Mouse (Mus musculus) MEL-GATA-1-ER (cell line): ENCODE data around the gene Sugp2.
"Not testable (repeated sequence)": the region's sequence is repeated elsewhere in the genome, so short reads cannot be mapped to it uniquely, and the experiment has no call there.

Experiments
- DNase-seq: peaks from one replicate; pipeline ENCODE4 v3.0.0-alpha.2; 2012; ENCODE audit warnings: low read depth; ENCODE audit errors: extremely low read depth

The Sugp2 gene

GRCm38 (mm10) chr8:70234080-70234780 is at the start of gene Sugp2, which contains the start of gene Armc6:
TSS of gene Sugp2 (plus strand) at chr8:70234226.
TSS of gene Armc6 (minus strand) at chr8:70234466.
- peak; percentile 84 for DNase-seq

GRCm38 (mm10) chr8:70188707-70189106 is 45.3 kb upstream of the Sugp2 start:
- no peak for DNase-seq

- no peak for DNase-seq
These were observed 40.8 kb upstream of the Sugp2 start for GRCm38 (mm10) chr8:70193238-70193637.

- DNase-seq: no peak
These were observed 39.8 kb upstream of the Sugp2 start for GRCm38 (mm10) chr8:70194191-70194590.

DNA sequence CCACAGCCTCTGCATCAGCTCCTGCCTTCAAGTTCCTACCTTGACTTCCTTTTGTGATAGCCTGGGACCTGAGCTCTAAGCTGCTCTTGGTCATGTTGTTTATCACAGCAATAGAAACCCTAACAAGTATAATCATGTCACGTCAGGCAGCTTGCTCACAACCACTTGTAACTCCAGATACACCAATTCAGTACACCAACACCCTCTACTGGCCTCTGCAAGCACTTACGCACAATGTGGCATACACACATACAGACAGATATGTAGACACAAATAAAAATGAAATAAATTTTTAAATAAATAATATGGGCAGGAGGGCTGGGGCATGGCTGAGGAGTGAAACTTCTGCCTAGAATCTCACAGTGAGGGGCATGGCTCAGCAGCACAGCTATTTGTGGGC is 38.3 kb upstream of the Sugp2 start:
- no peak for DNase-seq

- no peak for DNase-seq
These were observed 36.4 kb upstream of the Sugp2 start for GRCm38 (mm10) chr8:70197603-70198002.

DNA sequence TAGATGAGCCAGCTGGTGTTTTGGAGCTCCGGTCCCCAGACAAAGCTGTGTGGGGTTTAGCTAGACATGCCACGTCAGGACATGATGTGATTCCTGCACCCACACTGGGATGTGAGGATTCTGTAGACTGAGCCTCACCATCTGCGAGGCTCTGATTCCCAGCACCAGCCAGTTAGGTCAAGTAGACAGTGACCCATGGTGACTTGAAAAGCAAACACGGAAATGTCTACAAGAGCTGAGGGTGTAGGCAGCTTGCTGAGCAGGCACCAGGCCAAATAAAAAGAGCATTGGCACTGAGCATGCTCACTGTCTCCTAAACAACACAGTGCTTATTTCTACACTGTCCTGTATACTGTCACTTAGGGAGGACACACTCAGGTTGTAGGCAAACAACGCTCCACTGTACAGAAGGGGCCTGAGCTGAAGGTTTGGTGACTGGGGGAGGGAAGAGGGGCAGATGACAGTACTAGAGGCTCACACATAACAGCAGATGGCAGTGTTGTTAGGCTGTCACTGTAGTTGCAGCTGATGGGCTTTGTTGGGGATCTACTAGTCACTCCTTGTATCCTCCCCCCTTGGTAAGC is 33.8 kb upstream of the Sugp2 start:
- no peak for DNase-seq

GRCm38 (mm10) chr8:70201417-70201816 is 32.6 kb upstream of the Sugp2 start:
- peak; percentile 55 for DNase-seq

GRCm38 (mm10) chr8:70203072-70203471 is 31.0 kb upstream of the Sugp2 start:
- no peak for DNase-seq

DNA sequence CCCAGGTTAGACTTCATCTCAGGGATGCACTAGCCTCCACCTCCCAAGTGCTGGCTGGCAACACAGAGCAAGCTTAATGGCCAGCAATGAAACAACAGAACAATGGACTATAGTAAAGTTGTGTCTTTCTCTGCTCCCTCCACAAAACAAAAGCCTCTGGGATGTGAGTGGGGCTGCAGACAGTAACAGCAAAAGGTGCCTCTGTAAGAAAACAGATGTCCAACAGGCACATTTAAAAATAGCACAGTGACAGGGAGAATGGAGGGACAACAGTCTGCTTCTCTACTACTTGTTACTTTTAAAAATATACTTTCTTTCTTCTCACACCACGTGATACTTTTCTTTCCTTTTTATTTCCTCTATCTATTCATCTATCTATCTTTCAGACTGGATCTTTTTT is 29.3 kb upstream of the Sugp2 start:
- DNase-seq: no peak

DNA sequence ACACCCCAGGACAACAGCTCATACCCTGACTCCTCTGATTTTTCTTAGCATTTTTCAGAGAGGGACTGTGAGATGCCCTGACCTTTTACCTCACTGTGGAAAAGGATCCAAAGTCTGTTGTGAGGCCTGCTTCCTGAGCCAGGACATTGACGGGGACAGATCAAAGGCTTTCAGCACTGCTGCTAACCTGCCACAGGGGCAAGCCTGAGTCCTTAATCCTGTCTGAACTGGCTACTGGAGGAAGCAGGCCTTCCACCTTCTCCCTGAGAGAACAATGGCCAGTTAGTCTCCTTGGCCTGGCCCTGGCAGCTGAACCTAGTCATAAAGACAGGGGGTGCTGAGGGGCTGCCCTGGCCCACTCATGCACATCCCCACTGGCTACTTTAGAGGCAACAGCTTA is 25.9 kb upstream of the Sugp2 start:
- DNase-seq: no peak

- no peak for DNase-seq
These were observed 23.5 kb upstream of the Sugp2 start for GRCm38 (mm10) chr8:70210538-70210937.

DNA sequence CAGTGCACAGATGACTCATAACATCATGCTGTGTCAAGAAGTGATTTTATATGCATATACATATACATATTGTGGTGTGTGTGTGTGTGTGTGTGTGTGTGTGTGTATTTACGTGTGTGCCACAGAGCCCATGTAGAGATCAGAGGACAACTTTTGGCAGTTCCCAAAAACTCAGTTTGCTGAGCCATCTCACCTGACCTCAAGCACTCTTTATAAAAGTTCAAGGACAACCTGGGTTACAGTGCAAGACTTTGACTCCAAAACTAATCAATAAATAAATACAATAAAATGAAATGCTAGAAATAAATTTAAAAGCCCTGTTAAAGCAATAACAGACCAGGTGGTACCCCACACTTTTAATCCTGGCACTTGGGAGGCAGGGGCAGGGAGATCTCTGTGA is 22.8 kb upstream of the Sugp2 start:
- DNase-seq: no peak

- no peak for DNase-seq
These were observed 22.3 kb upstream of the Sugp2 start for GRCm38 (mm10) chr8:70211726-70212111.

DNA sequence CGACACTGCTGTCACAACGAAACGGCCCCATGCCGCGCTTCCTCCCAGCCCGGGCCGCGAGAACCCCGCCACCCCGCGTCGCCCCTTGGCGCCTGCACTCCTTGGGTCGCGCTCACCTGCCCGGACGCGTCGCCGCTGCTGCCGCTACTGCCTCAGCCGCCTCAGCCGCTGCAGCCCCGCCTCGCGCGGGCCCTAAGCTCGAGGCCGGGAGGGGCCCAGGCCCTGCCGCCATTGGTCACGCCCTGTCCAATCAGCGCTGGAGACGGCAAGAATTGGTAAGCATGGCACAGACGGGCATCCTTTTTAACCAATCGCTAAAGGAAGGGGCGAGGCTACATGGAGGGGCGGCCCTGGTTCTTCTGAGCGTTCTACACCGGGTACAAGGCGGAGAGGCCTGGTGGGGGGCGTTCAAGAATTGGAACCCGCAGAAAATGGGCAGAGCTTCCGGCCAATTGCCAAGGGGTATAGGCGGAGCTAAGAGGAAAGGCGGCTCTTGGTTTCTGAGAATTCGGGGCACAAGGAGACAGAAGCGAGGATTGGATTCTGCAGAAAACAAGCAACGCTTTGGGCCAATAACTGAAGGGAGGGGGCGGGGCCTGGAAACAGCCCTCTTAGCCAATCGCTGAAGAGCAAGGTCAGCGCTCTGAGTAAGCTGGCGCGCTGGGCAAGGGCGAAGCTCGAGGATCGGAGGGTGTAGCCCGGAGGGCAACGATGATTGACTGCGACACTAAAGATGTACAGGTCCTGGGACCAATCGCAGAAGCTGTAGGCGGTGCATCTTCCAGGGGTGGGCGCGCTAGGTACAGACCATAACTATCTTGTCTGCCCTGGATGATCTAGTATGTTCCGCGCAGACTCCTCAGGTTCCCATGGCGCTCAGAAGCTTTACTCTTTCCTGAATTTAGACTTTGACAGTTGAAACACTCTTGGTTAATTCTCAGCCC is 21.6 kb upstream of the Sugp2 start, which contains the start of gene Slc25a42:
Gene Slc25a42 (minus strand): TSS at position 194 of the 944 bp plus-strand sequence.
- peak; percentile 99 for DNase-seq

GRCm38 (mm10) chr8:70214411-70214810 is 19.6 kb upstream of the Sugp2 start:
- DNase-seq: no peak

- no peak for DNase-seq
These were observed 18.9 kb upstream of the Sugp2 start for GRCm38 (mm10) chr8:70215092-70215491.

DNA sequence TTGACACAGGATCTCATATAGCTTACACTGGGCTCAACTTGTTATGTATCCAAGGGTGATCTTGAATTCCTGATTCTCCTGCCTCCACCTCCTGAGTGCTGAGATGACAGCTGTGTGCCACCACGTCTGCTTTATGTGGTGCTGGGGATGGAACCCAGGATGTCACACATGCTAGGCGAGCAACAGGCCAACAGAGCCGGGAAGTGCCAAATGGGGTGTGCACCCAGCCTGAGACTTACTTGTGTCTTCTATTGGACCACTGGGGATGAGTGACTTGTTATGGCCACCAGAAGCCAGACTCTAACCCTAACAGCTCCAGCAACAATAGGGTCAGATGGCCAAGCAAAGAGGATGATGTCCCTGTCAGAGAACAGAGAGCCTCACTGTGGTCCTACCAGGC is 17.9 kb upstream of the Sugp2 start:
- DNase-seq: not testable (repeated sequence)

DNA sequence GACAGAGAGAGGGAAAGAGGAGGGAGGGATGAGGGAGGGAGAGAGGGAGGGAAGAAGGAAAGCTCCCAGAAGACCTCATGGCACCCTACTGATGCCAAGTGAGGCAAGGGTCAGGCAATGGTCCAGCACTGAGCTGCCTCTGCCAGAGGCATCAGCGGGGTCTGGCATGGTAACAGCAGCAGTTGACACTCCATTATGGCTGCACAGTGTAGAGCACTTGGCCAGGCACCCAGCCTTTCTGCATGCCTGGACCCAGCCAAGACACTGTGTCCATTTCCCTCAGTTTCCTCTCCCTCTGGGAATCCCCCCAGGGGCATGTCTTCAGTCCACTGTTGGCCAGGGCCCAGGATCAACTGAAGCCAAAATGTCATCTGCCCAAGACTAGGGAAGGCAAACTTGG is 17.5 kb upstream of the Sugp2 start:
- DNase-seq: no peak

DNA sequence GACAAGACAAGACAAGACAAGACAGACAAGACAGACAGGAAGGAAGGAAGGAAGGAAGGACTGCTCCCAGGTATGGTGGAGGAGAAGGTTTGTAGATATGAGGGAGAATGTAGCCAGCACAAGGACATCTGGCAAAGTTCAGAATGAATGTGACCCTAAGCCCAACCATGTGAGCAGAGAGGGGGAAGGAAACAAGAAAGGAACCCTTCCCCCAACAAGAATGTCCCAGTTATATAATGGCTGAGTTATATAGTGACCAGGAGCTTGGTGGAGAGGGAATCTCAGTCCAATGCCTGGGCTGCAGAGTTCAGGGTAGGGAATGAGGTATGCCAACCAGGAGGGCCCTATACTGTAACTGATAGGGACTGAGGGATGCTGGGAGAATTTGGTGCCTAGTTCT is 16.6 kb upstream of the Sugp2 start:
- no peak for DNase-seq

GRCm38 (mm10) chr8:70219107-70219684 is 14.8 kb upstream of the Sugp2 start:
- no peak for DNase-seq
